Mouse (Mus musculus) cerebellum, adult 2 months (tissue): ENCODE results near the gene Dnah3. TPM values are rescaled to one million over a fixed set of nuclear protein-coding genes. Genes with fewer than 3 reads are reported as not detected.

Experiments used
- DNase-seq, 2 experiments: peaks; one replicate each; pipeline ENCODE4 v3.0.0; 2021
- H3K27ac ChIP-seq: fragments of 200-500 bp; 2 replicates; pipeline ENCODE4 v1.5.1; 2012; ENCODE audit warnings: low read length, control low read depth, inconsistent platforms; ENCODE audit not compliant: insufficient read depth
- H3K27me3 ChIP-seq: fragments of 200-500 bp; 2 replicates; pipeline ENCODE4 v1.6.1; 2012; ENCODE audit warnings: inconsistent platforms, mild to moderate bottlenecking, low read length, moderate library complexity; ENCODE audit not compliant: control insufficient read depth, insufficient read depth
- H3K4me1 ChIP-seq: fragments of 200-500 bp; 2 replicates; pipeline ENCODE4 v1.6.1; 2011; ENCODE audit warnings: low read length; ENCODE audit not compliant: control insufficient read depth, insufficient read depth
- H3K4me3 ChIP-seq: fragments of 200-500 bp; replicated peaks from 2 replicates; pipeline ENCODE3; 2011; ENCODE audit warnings: mild to moderate bottlenecking, low read depth, low read length, control low read depth; ENCODE audit not compliant: insufficient read depth
- CTCF ChIP-seq: fragments of 200-500 bp; IDR thresholded peaks from 2 replicates; pipeline ENCODE4 v1.5.1; 2011; ENCODE audit warnings: low read depth, mild to moderate bottlenecking, control low read depth, low read length, moderate library complexity, borderline replicate concordance; ENCODE audit not compliant: insufficient read depth
- POLR2A ChIP-seq: fragments of 200-500 bp; IDR thresholded peaks from 2 replicates; pipeline ENCODE4 v1.6.1; 2011; ENCODE audit warnings: low read length, control low read depth, borderline replicate concordance; ENCODE audit not compliant: insufficient read depth
- whole genome bisulfite sequencing: fragments of 180-500 bp; shearing (Covaris S2); methylation state at CpG from one replicate; pipeline ENCODE4 v1.1.7; 2018; 5-methylcytosine and 5-hydroxymethylcytosine counted together
- polyA plus RNA-seq: library from polyadenylated mRNA; depleted of rRNA; stranded (reverse); fragments of >200 nt; gene quantifications from 2 replicates; pipeline ENCODE4 v1.2.3, GENCODE M21; 2012

The Dnah3 gene
- polyA plus RNA-seq, 1 experiment: 0.20 TPM

DNA sequence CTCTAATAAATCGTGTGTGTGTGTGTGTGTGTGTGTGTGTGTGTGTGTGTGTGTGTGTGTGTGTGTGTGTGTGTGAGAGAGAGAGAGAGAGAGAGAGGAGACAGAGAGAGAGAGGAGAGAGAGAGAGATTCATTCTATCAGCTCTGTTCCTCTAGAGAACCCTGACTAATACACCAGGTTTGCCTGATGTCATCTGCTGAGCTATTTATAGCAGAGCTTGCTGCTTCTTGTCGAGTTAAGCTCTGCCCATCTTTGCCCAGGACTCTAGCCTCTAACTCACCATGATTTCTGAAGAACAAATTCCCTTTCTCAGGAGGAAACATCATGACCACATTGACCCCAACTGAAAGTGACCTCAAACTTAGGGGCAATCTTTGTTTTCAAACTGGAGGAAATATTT is 174.6 kb downstream of the Dnah3 start:
- DNase-seq: peak in 1 of 2 experiments; percentile 59
- H3K27ac ChIP-seq: no peak overlapping the region
- 23% methylated on average over 2 of the region's 2 CpGs for WGBS

DNA sequence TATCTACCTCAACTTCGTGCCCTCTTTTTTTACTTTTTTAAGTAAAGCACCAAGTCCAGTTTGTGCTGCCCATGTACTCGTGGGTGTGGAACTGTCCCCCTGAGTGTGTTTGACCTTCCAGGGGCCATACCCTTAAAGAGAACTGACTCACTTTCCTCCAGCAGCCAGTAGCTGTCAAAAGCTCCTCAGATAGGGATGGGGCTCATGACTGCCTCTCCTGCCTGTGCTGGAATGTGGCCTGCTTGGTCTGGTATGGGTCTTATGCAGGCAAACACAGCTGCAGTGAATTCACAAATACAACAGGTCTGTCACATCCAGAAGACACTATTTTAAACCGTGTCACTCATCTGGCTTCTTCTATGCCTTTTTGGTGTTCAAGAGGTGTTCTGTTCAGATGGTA is 183.4 kb downstream of the Dnah3 start:
- Histone ChIP-seq H3K4me3 (no peak overlapping the region), H3K4me1 (no peaks in the 10 kb centered on the region), H3K27ac (no peak overlapping the region), H3K27me3 (no peaks in the 10 kb centered on the region)
- WGBS: 75% methylated on average over 3 of the region's 3 CpGs
- no peak for DNase-seq
- TF ChIP-seq CTCF (no peak), POLR2A (no peak)

More for the DNA sequence above, 174.6 kb downstream of the Dnah3 start:
- TF ChIP-seq CTCF (no peak), POLR2A (no peak)
- Histone ChIP-seq H3K27me3 (no peaks in the 10 kb centered on the region), H3K4me1 (peaks cover 4% of the 10 kb centered on the region; the same call in 1 of the 2 replicates), H3K4me3 (no peak overlapping the region)

DNA sequence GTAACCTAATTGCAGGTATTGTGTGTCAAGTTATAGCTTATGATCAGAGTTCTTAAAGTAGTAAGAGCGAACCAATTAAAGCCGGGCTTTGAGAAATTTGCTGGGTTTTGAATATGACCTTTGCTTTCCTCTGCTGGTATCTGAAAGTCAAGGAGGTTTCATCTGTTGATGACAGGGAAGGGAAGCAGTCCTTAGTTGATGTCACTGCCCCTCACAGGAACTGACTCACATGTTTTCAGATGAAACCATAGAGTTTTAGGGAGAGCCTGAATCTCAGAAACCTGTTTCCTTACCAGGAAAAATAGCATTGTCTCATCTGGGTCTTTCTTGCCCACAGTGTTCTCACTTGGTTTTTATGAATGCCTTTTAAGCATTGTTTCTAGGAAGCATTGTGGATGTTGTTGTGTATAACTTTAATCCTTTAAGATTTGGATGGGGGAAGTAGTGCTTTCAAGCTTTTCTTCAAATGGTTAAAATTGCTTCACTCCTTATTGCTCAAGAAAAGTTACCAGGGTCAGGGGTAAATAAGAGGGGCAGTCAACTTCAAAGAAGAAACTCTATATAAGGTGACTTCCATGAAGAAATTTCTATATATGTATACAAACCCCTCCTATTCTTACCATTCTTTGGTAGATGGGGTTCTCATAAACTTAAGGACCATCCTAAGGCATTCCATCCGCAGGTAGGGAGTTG is 188.4 kb downstream of the Dnah3 start:
- no peak overlapping the region for H3K4me3 ChIP-seq

DNA sequence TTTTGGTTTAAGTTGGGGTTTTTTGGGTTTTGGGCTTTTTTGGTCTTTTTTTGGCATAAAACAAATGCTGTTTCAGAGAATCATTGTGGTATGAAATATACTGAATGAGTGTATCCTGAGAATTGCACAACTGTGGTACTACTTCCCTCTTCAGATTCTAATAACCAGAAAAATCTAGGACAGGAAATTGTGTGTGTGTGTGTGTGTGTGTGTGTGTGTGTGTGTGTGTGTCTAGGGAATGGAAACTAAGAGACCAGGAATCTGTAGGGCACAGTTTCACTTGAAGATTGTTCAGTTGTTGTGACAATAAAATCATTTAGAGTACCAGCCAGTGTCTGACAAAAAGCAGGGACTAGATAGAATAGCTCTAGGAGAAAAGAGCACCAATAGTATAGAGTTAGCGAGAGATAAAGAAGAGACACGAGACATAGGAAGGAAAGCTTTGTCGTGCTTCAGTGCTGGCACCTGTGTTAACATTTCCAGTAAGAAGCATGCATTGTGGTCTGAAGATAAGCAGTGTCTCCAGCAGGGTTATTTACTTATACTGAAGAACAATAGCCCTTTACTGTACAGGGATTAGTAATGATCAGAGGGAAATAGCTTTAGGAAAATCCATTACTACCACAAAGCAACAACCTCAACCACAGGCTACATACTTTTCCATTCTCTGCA is 195.6 kb downstream of the Dnah3 start:
- H3K4me3 ChIP-seq: no peak overlapping the region
- no peak for TF ChIP-seq CTCF
- TF ChIP-seq POLR2A: no peak
- no peak overlapping the region for H3K27ac ChIP-seq
- H3K4me1 ChIP-seq: no peaks in the 10 kb centered on the region
- no peaks in the 10 kb centered on the region for H3K27me3 ChIP-seq
- WGBS: 81% methylated on average over 3 of the region's 3 CpGs
- no peak for DNase-seq

More for the DNA sequence above, 188.4 kb downstream of the Dnah3 start:
- no peaks in the 10 kb centered on the region for H3K27me3 ChIP-seq
- no peaks in the 10 kb centered on the region for H3K4me1 ChIP-seq
- TF ChIP-seq CTCF (no peak), POLR2A (no peak)
- no peak overlapping the region for H3K27ac ChIP-seq
- DNase-seq: no peak
- 94% methylated on average over 3 of the region's 3 CpGs for WGBS

DNA sequence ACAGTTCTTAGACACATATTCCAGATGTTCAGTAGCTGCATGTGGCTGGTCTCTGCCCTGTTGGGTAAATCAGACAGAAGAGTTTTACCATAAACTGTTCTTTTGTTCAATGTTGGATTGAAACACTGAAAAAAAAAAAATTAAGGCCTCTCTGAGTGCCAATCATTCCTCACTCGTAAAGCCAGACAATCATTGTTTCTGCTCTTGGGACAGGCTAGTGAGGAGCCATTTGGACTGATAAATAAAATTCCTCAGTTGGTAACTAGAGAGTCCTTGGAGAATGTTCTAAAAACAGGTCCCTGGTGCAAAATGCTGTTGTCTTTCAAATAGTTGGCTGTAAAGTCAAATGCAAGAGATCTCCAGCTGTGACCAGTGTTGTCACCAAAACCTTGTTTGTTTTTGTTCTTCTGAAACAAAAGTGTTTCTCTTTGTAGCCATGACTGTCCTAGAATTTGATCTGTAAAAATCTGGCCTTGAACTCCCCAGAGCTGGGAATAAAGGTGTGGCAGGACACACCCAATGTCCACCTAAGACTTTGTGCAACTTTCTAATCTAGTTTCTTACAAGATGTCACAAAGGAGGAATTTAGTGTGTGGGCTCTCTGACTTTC is 196.7 kb downstream of the Dnah3 start:
- H3K4me3 ChIP-seq: no peak overlapping the region
- H3K27ac ChIP-seq: no peak overlapping the region
- H3K4me1 ChIP-seq: no peaks in the 10 kb centered on the region
- TF ChIP-seq CTCF (no peak), POLR2A (no peak)
- no peaks in the 10 kb centered on the region for H3K27me3 ChIP-seq
- WGBS: 47% methylated on average over 1 of the region's 1 CpGs
- no peak for DNase-seq

DNA sequence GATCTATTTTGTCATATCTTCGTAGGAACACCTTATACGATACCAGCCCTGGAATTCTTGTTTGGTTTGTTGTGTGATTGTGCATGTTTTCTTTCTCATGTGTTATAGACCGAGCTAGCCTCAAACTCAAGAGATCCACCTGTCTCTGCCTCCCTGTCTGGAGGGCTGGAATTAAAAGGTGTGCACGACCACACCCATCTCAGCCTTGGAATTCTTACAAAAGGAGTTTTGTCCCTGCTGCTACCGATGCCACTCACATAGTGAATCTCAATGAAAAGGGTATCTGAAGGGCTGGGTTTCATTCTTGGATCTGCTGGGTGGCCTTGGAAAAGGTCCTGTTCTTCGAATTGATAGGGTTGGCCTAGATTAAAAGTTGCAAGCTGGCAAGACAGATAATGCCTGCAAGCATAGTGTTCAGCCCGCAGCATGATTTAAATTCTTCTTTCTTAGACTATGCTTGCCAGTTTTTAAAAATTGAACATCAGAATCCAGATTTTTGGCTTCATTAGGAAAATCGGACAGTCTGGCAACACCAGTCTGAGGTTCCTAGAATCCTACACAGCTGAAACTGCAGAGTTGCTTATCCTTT is 197.5 kb downstream of the Dnah3 start:
- Histone ChIP-seq H3K4me3 (no peak overlapping the region), H3K27me3 (no peaks in the 10 kb centered on the region), H3K27ac (no peak overlapping the region), H3K4me1 (no peaks in the 10 kb centered on the region)
- DNase-seq: no peak
- 94% methylated on average over 8 of the region's 8 CpGs for WGBS
- no peak for TF ChIP-seq POLR2A
- no peak for TF ChIP-seq CTCF

DNA sequence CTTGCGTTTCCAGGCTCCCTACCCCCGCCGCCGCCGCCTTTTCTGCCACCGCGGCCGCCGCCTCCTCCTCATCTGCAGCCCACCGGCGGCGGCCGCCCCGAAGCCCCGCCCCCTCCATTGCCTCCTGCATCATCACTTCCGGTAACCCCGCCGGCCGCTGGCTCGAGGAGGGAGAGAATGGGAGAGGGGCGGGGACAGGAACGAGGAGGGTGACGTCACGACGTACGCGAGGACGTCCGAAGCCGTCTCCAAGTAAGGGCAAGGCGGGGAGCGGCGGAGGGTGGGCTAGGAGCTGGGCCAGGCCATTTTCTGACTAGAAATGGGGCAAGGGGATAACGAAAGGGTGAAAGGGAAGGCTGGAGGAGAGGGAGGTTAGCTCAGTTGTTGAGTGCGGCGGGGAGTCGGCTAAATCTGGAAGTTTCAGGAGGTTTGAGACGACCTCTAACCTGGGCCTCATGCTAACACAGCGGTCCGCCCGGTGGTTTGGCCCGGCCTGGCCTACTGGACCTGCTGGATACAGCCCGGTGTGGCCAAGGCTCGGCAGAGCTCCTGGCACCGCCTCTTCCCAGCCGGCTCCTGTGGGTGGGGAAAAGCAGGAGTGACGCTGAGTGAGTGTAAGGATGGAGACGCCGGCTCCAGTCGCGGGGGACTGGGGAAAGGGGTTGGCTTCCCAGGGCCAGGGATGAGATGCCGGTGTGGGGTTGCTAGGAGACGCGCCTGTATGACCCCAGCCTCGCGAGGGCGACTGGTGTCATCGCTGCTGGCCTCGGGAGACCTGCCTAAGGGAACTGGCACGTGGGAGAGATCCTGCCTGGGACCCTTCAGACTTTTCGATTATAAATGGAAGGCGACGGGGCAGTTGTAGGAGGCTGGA is 199.2 kb downstream of the Dnah3 start, which contains the start of the genes Lyrm1 and Dcun1d3:
Gene Lyrm1, plus strand, starts transcription at position 223 of the 874 bp plus-strand sequence.
Gene Dcun1d3, minus strand, starts transcription at position 660 of the 874 bp plus-strand sequence.
- under 1% methylated on average over 63 of the region's 63 CpGs for WGBS
- Histone ChIP-seq H3K27me3 (no peaks in the 10 kb centered on the region), H3K27ac (peak within 1 kb of the TSS; percentile 94), H3K4me3 (peak within 1 kb of the TSS; percentile 86), H3K4me1 (no peaks in the 10 kb centered on the region)
- DNase-seq: peak; percentile 97
- TF ChIP-seq CTCF: no peak
- peak; percentile 71 for TF ChIP-seq POLR2A
